Mouse (Mus musculus) right cerebral cortex, postnatal 36 days (tissue): ENCODE measurements around the gene Slc35a3.

Experiments used
- DNase-seq, 2 experiments: peaks; one replicate each; pipeline ENCODE4 v3.0.0; 2022; ENCODE audit warnings: low spot score in 2 of 2, mixed read lengths in 1 of 2

Gene Slc35a3

DNA sequence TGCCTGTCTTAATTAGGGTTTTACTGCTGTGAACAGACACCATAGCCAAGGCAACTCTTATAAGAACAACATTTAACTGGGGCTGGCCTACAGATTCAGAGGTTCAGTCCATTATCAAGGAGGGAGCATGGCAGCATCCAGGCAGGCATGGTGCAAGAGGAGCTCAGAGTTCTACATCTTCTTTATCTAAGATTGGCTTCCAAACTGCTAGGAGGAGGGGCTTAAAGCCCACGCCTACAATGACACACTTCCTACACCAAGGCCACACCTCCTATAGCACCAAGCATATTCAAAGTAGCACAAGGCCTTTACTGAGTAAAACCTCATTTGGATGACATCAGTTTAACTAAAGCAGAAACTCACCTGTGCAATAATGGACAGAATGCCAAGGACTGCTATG lies 72.6 kb downstream of the Slc35a3 start:
- DNase-seq = no peak

GRCm38 (mm10) chr3:116638572-116638971 lies 74.1 kb downstream of the Slc35a3 start:
- DNase-seq = no peak

DNA sequence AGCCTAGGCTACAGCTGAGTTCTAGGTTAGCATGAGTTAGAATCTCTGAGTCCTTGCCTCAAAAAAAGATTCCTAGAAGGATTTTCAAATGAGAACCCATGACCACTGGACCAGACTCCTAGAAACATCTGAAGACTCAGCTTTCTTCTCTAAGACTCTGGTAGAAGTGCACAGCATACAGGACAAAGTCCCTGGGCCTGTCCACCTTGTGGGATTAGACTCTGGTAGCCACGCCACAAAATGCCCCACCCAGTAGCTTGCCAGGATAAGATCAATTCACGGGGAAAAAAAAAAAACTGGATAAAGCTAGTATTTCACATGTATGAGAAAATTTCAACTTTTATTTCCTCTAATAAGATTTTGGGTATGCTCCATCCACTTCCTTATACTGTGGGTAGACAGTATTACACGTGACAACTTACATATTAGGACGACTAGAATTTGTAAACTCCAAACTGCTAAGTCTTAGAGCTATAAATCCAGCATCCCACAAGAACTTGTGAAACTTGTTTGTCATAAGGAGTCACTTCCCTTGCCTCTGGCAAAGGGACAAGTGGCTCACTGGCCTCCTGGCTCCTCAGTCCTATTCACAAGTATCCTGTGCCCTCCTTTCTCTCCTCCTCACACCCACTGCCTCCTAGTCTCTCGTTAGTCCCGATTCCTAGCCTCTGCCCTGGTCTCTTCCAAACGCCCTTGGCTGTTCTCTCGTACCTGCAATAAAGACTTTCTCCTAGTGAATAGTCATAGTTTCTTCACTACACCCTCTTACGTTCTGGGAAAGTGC lies 74.7 kb downstream of the Slc35a3 start:
- DNase-seq = no peak

DNA sequence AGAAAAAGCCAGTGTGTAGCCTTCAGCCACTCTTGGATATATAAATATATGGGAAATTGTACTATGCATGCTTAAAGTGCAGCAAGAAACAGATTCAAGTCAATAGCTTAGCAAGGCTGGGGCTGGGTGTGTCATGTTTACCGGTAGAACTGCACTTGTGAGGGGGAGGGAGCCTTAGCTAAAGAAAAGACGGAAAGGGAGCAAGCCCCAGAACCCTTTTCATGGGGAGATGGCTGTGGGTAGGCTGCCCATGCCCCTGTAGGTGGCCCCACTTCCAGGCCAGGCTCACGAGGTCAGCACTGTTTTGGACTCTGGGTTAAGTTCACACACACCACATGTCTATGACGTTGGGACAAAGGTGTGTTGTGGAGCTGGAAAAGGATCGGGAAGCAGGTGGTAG lies 76.8 kb downstream of the Slc35a3 start:
- no peak for DNase-seq

DNA sequence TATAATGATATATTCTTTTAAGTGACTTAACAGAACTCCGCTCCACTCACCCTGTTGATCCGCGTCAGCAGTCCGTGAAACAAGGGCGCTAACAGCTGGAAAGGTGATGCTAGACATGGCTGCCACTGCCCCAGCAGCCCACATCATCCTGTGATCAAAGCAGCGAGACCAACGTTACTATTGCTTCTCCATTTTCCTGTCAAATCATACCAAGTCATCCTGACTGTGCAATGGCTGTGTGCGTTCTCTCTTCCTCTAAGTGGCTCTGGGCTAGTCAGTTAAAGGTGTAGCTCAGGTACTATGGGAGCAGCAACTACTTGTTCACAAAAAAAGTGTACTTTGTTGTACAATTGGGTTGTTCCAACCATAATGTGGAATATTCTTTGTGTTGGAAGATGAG lies 77.8 kb downstream of the Slc35a3 start:
- DNase-seq = no peak

DNA sequence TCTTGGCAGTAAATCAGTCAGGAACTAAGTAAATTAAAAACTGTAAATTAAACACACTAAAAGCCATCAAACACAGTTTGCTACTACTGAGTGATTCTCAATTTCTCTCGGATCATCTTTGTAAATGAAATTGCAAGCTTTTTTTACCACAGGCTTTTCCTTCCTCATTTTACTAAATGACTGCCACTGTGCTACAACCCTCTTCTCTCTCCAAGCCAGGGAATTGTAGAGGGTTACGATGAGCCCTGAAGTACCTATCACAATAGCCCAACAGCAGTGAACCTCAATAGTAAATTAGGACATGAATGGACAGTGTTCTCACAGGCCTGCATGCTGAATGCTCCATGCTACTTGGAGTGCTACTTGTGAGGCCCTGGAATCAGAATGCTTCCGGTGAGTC lies 78.5 kb downstream of the Slc35a3 start:
- no peak for DNase-seq

GRCm38 (mm10) chr3:116632971-116633370 lies 79.7 kb downstream of the Slc35a3 start:
- no peak for DNase-seq

GRCm38 (mm10) chr3:116631459-116631858 lies 81.2 kb downstream of the Slc35a3 start:
- no peak for DNase-seq

DNA sequence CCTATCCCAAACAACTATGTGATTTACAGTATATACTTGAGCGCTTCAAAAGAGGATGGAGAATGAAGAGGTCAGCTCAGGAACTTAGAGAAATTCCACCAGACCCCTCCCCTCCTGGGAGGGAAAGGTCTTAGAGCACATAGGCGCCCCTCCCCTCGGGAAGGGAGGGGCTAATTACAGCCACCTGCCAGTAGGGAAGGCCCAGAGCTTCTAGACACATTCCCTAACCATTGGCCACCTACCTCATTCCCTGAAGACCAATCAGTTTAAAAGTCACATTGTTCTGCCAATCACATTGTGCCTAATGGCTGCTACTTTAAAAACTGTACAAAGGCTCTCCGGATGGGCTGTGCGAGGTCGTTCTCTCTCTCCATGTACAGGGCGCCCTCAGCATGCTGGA lies 90.0 kb downstream of the Slc35a3 start:
- no peak for DNase-seq

GRCm38 (mm10) chr3:116620636-116621370 lies 91.8 kb downstream of the Slc35a3 start:
- no peak for DNase-seq
